Mouse (Mus musculus): ENCODE measurements around the gene Ints3. TPM values are rescaled to one million over a fixed set of nuclear protein-coding genes. Genes with fewer than 3 reads are reported as not detected.

Ints3 gene
- polyA plus RNA-seq, 1 experiment from 2014 or later, result 19.8 TPM

Other genes starting within 250 kb of the Ints3 start
- 468 and 790 TPM in 2 replicates for gene Rps27, start 220.0 kb downstream of the Ints3 start, polyA plus RNA-seq (2015; fragmentation: Nextera tagmentation; extraction: Ambion mirVana)
- 21.1 and 22.5 TPM in 2 replicates for gene Rab13, start 219.9 kb downstream of the Ints3 start, polyA plus RNA-seq (2015; fragmentation: Nextera tagmentation; extraction: Ambion mirVana)
- 84.2 and 89.6 TPM in 2 replicates for gene Jtb, start 202.0 kb downstream of the Ints3 start, polyA plus RNA-seq (2015; fragmentation: Nextera tagmentation; extraction: Ambion mirVana)
- gene Creb3l4, start 190.1 kb downstream of the Ints3 start, polyA plus RNA-seq (2015; fragmentation: Nextera tagmentation; extraction: Ambion mirVana), result 2.2 and 3.1 TPM in 2 replicates
- gene Slc39a1, start 185.4 kb downstream of the Ints3 start, polyA plus RNA-seq (2015; fragmentation: Nextera tagmentation; extraction: Ambion mirVana), result 61.5 and 86.3 TPM in 2 replicates
- gene Crtc2, start 179.5 kb downstream of the Ints3 start, polyA plus RNA-seq (2015; fragmentation: Nextera tagmentation; extraction: Ambion mirVana), result 12.2 and 13.9 TPM in 2 replicates
- 7.1 and 7.4 TPM in 2 replicates for gene Dennd4b, start 168.4 kb downstream of the Ints3 start, polyA plus RNA-seq (2015; fragmentation: Nextera tagmentation; extraction: Ambion mirVana)
- 8.4 and 8.7 TPM in 2 replicates for gene Gatad2b, start 140.4 kb downstream of the Ints3 start, polyA plus RNA-seq (2015; fragmentation: Nextera tagmentation; extraction: Ambion mirVana)
- gene Slc27a3, start 43.7 kb downstream of the Ints3 start, polyA plus RNA-seq (2015; fragmentation: Nextera tagmentation; extraction: Ambion mirVana), result 5.6 and 6.7 TPM in 2 replicates
- 11.3 and 13.0 TPM in 2 replicates for gene Npr1, start 32.2 kb upstream of the Ints3 start, polyA plus RNA-seq (2015; fragmentation: Nextera tagmentation; extraction: Ambion mirVana)
- gene Ilf2, start 42.5 kb upstream of the Ints3 start, polyA plus RNA-seq (2015; fragmentation: Nextera tagmentation; extraction: Ambion mirVana), result 103 and 104 TPM in 2 replicates
- 76.1 and 88.9 TPM in 2 replicates for gene Snapin, start 57.4 kb upstream of the Ints3 start, polyA plus RNA-seq (2015; fragmentation: Nextera tagmentation; extraction: Ambion mirVana)
- gene Chtop, start 75.9 kb upstream of the Ints3 start, polyA plus RNA-seq (2015; fragmentation: Nextera tagmentation; extraction: Ambion mirVana), result 95.6 and 98.2 TPM in 2 replicates
- 348 and 352 TPM in 2 replicates for gene S100a1, start 80.8 kb upstream of the Ints3 start, polyA plus RNA-seq (2015; fragmentation: Nextera tagmentation; extraction: Ambion mirVana)
- gene S100a13, start 80.8 kb upstream of the Ints3 start, polyA plus RNA-seq (2015; fragmentation: Nextera tagmentation; extraction: Ambion mirVana), result 84.4 and 88.6 TPM in 2 replicates
- 5.7 and 7.3 TPM in 2 replicates for gene S100a14, start 93.2 kb upstream of the Ints3 start, polyA plus RNA-seq (2015; fragmentation: Nextera tagmentation; extraction: Ambion mirVana)
- gene S100a16, start 103.6 kb upstream of the Ints3 start, polyA plus RNA-seq (2015; fragmentation: Nextera tagmentation; extraction: Ambion mirVana), result 96.5 and 110 TPM in 2 replicates
- gene S100a3, start 127.0 kb upstream of the Ints3 start, polyA plus RNA-seq (2015; fragmentation: Nextera tagmentation; extraction: Ambion mirVana), result 1.4 and 3.8 TPM in 2 replicates
- gene S100a2, start 156.6 kb upstream of the Ints3 start, polyA plus RNA-seq (2015; fragmentation: Nextera tagmentation; extraction: Ambion mirVana), result not detected in 2 replicates
- gene Gm42674, start 168.3 kb upstream of the Ints3 start, polyA plus RNA-seq (2015; fragmentation: Nextera tagmentation; extraction: Ambion mirVana), result not detected in 2 replicates
- gene S100a4, start 170.1 kb upstream of the Ints3 start, polyA plus RNA-seq (2015; fragmentation: Nextera tagmentation; extraction: Ambion mirVana), result 5.8 and 11.8 TPM in 2 replicates
- gene S100a5, start 174.9 kb upstream of the Ints3 start, polyA plus RNA-seq (2015; fragmentation: Nextera tagmentation; extraction: Ambion mirVana), result not detected in 2 replicates
- 56.9 and 61.6 TPM in 2 replicates for gene S100a6, start 179.3 kb upstream of the Ints3 start, polyA plus RNA-seq (2015; fragmentation: Nextera tagmentation; extraction: Ambion mirVana)
- 0.14 TPM in 1 of 2 replicates, not detected in the other for gene S100a7a, start 220.4 kb upstream of the Ints3 start, polyA plus RNA-seq (2015; fragmentation: Nextera tagmentation; extraction: Ambion mirVana)
- 16.3 and 22.3 TPM in 2 replicates for gene S100a8, start 235.4 kb upstream of the Ints3 start, polyA plus RNA-seq (2015; fragmentation: Nextera tagmentation; extraction: Ambion mirVana)

Measured in heart, embryonic 16.5 days (tissue).